Mouse (Mus musculus) G1E (cell line): ENCODE results near the gene Lrmda.

Source experiments
- CTCF ChIP-seq: IDR thresholded peaks from 2 replicates; pipeline ENCODE4 v1.5.1; 2012; ENCODE audit warnings: low read depth, low read length, inconsistent platforms, mixed read lengths
- GATA1 ChIP-seq: IDR thresholded peaks from 2 replicates; pipeline ENCODE4 v1.6.1; 2012; ENCODE audit warnings: borderline replicate concordance, low read length, inconsistent platforms, mixed read lengths
- GATA2 ChIP-seq: IDR thresholded peaks from 2 replicates; pipeline ENCODE4 v1.6.1; 2012; ENCODE audit warnings: low read depth, low read length, inconsistent platforms, borderline replicate concordance
- POLR2AphosphoS5 ChIP-seq: IDR thresholded peaks from 2 replicates; pipeline ENCODE4 v1.6.1; 2012; ENCODE audit warnings: low read depth, low read length, inconsistent platforms; ENCODE audit not compliant: insufficient replicate concordance
- TAL1 ChIP-seq: conservative IDR thresholded peaks from 2 replicates; pipeline ENCODE4 v1.6.1; 2012; ENCODE audit warnings: low read depth, low read length, inconsistent platforms, mixed read lengths

DNA sequence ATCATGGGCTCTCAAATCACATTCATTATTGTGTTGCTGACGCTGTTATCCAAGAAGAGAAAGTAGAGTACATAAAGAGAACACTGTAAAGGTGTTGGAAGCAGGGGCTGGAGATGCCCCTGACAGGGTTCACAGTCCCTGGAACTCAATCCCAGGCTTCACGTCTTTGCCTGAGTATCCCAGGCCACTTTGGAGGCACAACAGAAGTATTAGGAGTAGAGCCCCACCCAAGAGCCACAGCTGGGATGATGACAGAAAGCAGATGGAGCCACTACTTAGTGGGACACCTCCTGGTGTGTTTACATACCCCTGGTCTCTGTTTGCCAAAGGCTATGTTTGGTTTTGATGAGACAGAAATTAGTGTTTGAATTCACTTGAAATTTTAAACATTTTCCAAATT is 899.4 kb downstream of the Lrmda start:
- no peak for TF ChIP-seq TAL1
- no peak for TF ChIP-seq GATA1
- no peak for TF ChIP-seq CTCF
- TF ChIP-seq GATA2, result no peak
- TF ChIP-seq POLR2AphosphoS5, result no peak
